ENCODE assay signal across 14 mouse cellular contexts in genomic region chr11:98935123-98935522, GRCm38 (mm10). TPM values are rescaled to one million over a fixed set of nuclear protein-coding genes. Genes with fewer than 3 reads are reported as not detected.
DNase-seq lines count a peak whose midpoint lies in the region; ATAC-seq lines count a peak whose summit lies in the region.
"Had no signal": no experiment of that assay in that cellular context is flagged by ENCODE, and none has a peak within 500 bp of the region (broad histone marks: within the 10 kb centered on the region; RNA-seq: fewer than 3 reads in every experiment).

No protein-coding gene starts in this region.

- no peak overlapping the region for H3K4me3 ChIP-seq in heart, embryonic 13.5 days
- H3K4me3 ChIP-seq in embryonic facial prominence, embryonic 13.5 days = no peak overlapping the region
- no peak overlapping the region for H3K4me3 ChIP-seq in limb, embryonic 11.5 days (ENCODE audit: low read depth, low read length)
- H3K4me3 ChIP-seq in hindbrain, embryonic 10.5 days = no peak overlapping the region

- no peaks in the 10 kb centered on the region; the same call in 1 of the 2 replicates for H3K27me3 ChIP-seq in heart, embryonic 13.5 days (replicated peaks)
- no peaks in the 10 kb centered on the region for H3K27me3 ChIP-seq in embryonic facial prominence, embryonic 13.5 days
- H3K27me3 ChIP-seq in limb, embryonic 11.5 days (ENCODE audit: control insufficient read depth, insufficient read depth, low read length) = no peaks in the 10 kb centered on the region
- H3K27me3 ChIP-seq in hindbrain, embryonic 10.5 days (ENCODE audit: insufficient read depth, poor library complexity, severe bottlenecking) = peaks cover 59% of the 10 kb centered on the region

- H3K27ac ChIP-seq in heart, embryonic 13.5 days (replicated peaks) = peak overlapping the region; percentile 99
- peak overlapping the region; percentile 100 for H3K27ac ChIP-seq in embryonic facial prominence, embryonic 13.5 days
- H3K27ac ChIP-seq in limb, embryonic 11.5 days (replicated peaks; ENCODE audit: low read depth, low read length) = peak overlapping the region; percentile 61
- H3K27ac ChIP-seq in hindbrain, embryonic 10.5 days = no peak overlapping the region; the same call in 1 of the 2 replicates
- H3K27ac ChIP-seq: macrophage had no signal

- H3K9me3 ChIP-seq in heart, embryonic 13.5 days = no peaks in the 10 kb centered on the region
- H3K9me3 ChIP-seq in embryonic facial prominence, embryonic 13.5 days = no peaks in the 10 kb centered on the region
- no peaks in the 10 kb centered on the region for H3K9me3 ChIP-seq in limb, embryonic 11.5 days (ENCODE audit: control insufficient read depth, low read length)
- H3K9me3 ChIP-seq in hindbrain, embryonic 10.5 days = no peaks in the 10 kb centered on the region

- no peak for DNase-seq in heart, postnatal 4 days
- peak; percentile 78 for DNase-seq in kidney, adult 18-20 months
- no peak for DNase-seq in limb, embryonic 11.5 days (ENCODE audit: low spot score)
- DNase-seq in ovary, postnatal 10 days (ENCODE audit: low spot score) = no peak
- DNase-seq in layer of hippocampus, postnatal 25 days (ENCODE audit: extremely low spot score in 1 of 2, low spot score in 1 of 2) = no peak
- DNase-seq in hindbrain, embryonic 10.5 days (ENCODE audit: low spot score) = no peak
- DNase-seq: left cerebral cortex, postnatal 4 days; retina, postnatal 1 day; thymus, postnatal 4 days had no signal

- 85% methylated on average over 3 of the region's 3 CpGs for WGBS in heart, embryonic 13.5 days
- 95% methylated on average over 3 of the region's 3 CpGs for WGBS in embryonic facial prominence, embryonic 13.5 days
- 94% methylated on average over 3 of the region's 3 CpGs for WGBS in limb, embryonic 11.5 days
- WGBS in hindbrain, embryonic 10.5 days = 88% methylated on average over 3 of the region's 3 CpGs

- no peak for ATAC-seq in heart, embryonic 13.5 days (ENCODE audit: extremely low read depth, insufficient number of reproducible peaks, low FRiP score, low TSS enrichment)
- no peak for ATAC-seq in embryonic facial prominence, embryonic 13.5 days (ENCODE audit: insufficient number of reproducible peaks, insufficient read depth, low FRiP score, low TSS enrichment, low read depth)
- ATAC-seq in limb, embryonic 11.5 days (ENCODE audit: insufficient number of reproducible peaks, low FRiP score, low TSS enrichment, low read depth) = no peak

- peaks cover 89% of the 10 kb centered on the region for H3K4me1 ChIP-seq in heart, embryonic 13.5 days
- H3K4me1 ChIP-seq in embryonic facial prominence, embryonic 13.5 days = peaks cover 86% of the 10 kb centered on the region
- H3K4me1 ChIP-seq in limb, embryonic 11.5 days (ENCODE audit: control insufficient read depth, insufficient read depth, low read length) = peaks cover 67% of the 10 kb centered on the region
- H3K4me1 ChIP-seq in hindbrain, embryonic 10.5 days (replicated peaks) = peaks cover 93% of the 10 kb centered on the region

- peaks cover 17% of the 10 kb centered on the region for H3K36me3 ChIP-seq in heart, embryonic 13.5 days
- H3K36me3 ChIP-seq in embryonic facial prominence, embryonic 13.5 days = 0 out of 2 replicates have a peak, but pooled peaks cover 5% of the 10 kb centered on the region
- no peaks in the 10 kb centered on the region for H3K36me3 ChIP-seq in limb, embryonic 11.5 days (ENCODE audit: control insufficient read depth, insufficient read depth, low read length)
- no peaks in the 10 kb centered on the region for H3K36me3 ChIP-seq in hindbrain, embryonic 10.5 days

- no peak overlapping the region for H3K4me2 ChIP-seq in heart, embryonic 13.5 days
- no peak overlapping the region for H3K4me2 ChIP-seq in embryonic facial prominence, embryonic 13.5 days
- no peak overlapping the region for H3K4me2 ChIP-seq in limb, embryonic 11.5 days (ENCODE audit: low read depth, severe bottlenecking)

- no peak overlapping the region for H3K9ac ChIP-seq in heart, embryonic 13.5 days
- H3K9ac ChIP-seq in embryonic facial prominence, embryonic 13.5 days = no peak overlapping the region
- H3K9ac ChIP-seq in limb, embryonic 11.5 days (ENCODE audit: low read length) = no peak overlapping the region

RNA-seq across cellular contexts. Expression of gene Rara, which starts 7.5 kb away (rescaled TPM):
- 27.9 and 28.3 TPM in 2 replicates for polyA plus RNA-seq in heart, embryonic 13.5 days (2015; fragmentation: Nextera tagmentation; extraction: Ambion mirVana)
- total RNA-seq in heart, postnatal 4 days (2021) = 10 to 100 TPM; 34.6 to 38.1 TPM
- 39.4 and 44.7 TPM in 2 replicates for polyA plus RNA-seq in embryonic facial prominence, embryonic 13.5 days (2015; fragmentation: Nextera tagmentation; extraction: Ambion mirVana)
- polyA plus RNA-seq in limb, embryonic 11.5 days (2014; fragmentation: Nextera tagmentation; extraction: Ambion mirVana) = 46.7 and 48.7 TPM in 2 replicates
- total RNA-seq in layer of hippocampus, postnatal 25 days (2021) = 10 to 100 TPM; 17.0 to 17.7 TPM
- polyA plus RNA-seq in hindbrain, embryonic 10.5 days (2016; fragmentation: Nextera tagmentation; extraction: Ambion mirVana) = 28.4 and 53.7 TPM in 2 replicates

RNA-seq across cellular contexts. Expression of gene Cdc6, which starts 27.5 kb away (rescaled TPM):
- polyA plus RNA-seq in heart, embryonic 13.5 days (2015; fragmentation: Nextera tagmentation; extraction: Ambion mirVana) = 21.1 and 22.9 TPM in 2 replicates
- 10 to 100 TPM in 1 of 2 experiments, 1 to 10 TPM in 1; 9.8 to 10.2 TPM for total RNA-seq in heart, postnatal 4 days (2021)
- polyA plus RNA-seq in embryonic facial prominence, embryonic 13.5 days (2015; fragmentation: Nextera tagmentation; extraction: Ambion mirVana) = 26.9 and 31.5 TPM in 2 replicates
- polyA plus RNA-seq in limb, embryonic 11.5 days (2014; fragmentation: Nextera tagmentation; extraction: Ambion mirVana) = 58.7 and 63.4 TPM in 2 replicates
- under 1 TPM; 0.54 to 0.94 TPM for total RNA-seq in layer of hippocampus, postnatal 25 days (2021)
- polyA plus RNA-seq in hindbrain, embryonic 10.5 days (2016; fragmentation: Nextera tagmentation; extraction: Ambion mirVana) = 45.3 and 63.7 TPM in 2 replicates

RNA-seq across cellular contexts. Expression of gene Gjd3, which starts 47.7 kb away (rescaled TPM):
- 1.3 and 3.3 TPM in 2 replicates for polyA plus RNA-seq in heart, embryonic 13.5 days (2015; fragmentation: Nextera tagmentation; extraction: Ambion mirVana)
- total RNA-seq in heart, postnatal 4 days (2021) = 1 to 10 TPM; 2.0 to 2.5 TPM
- 0.34 and 0.44 TPM in 2 replicates for polyA plus RNA-seq in embryonic facial prominence, embryonic 13.5 days (2015; fragmentation: Nextera tagmentation; extraction: Ambion mirVana)
- polyA plus RNA-seq in limb, embryonic 11.5 days (2014; fragmentation: Nextera tagmentation; extraction: Ambion mirVana) = 0.40 TPM in 1 of 2 replicates, not detected in the other
- 1 to 10 TPM; 1.5 to 2.3 TPM for total RNA-seq in layer of hippocampus, postnatal 25 days (2021)
- polyA plus RNA-seq in hindbrain, embryonic 10.5 days (2016; fragmentation: Nextera tagmentation; extraction: Ambion mirVana) = 0.44 TPM in 1 of 2 replicates, not detected in the other
- total RNA-seq: gastrocnemius, adult 18-20 months; hematopoietic stem cell, adult 5-6 weeks had no signal
- polyA plus RNA-seq: macrophage had no signal
